Mouse (Mus musculus) heart, adult 2 months (tissue): ENCODE results near the gene Klhl40.

Experiments used
- CTCF ChIP-seq: fragments of 200-600 bp; IDR thresholded peaks from 2 replicates; pipeline ENCODE4 v1.8.1; 2022; ENCODE audit warnings: antibody characterized with exemption, mild to moderate bottlenecking, moderate library complexity
- EP300 ChIP-seq: fragments of 200-500 bp; IDR thresholded peaks from 2 replicates; pipeline ENCODE4 v1.6.1; 2011; ENCODE audit warnings: low read depth, low read length, control low read depth; ENCODE audit not compliant: insufficient read depth
- POLR2A ChIP-seq: fragments of 200-500 bp; IDR thresholded peaks from 2 replicates; pipeline ENCODE4 v1.6.1; 2011; ENCODE audit warnings: mild to moderate bottlenecking, low read depth, low read length, control low read depth; ENCODE audit not compliant: insufficient read depth

- TF ChIP-seq CTCF (no peak), POLR2A (no peak), EP300 (no peak)
Measured at GRCm38 (mm10) chr9:121807947-121808346, 30.5 kb downstream of the Klhl40 start.
